Mouse (Mus musculus) ES-E14 (cell line): ENCODE measurements at regions not wholly inside any gene's neighbourhood (a gene's known extent, or its start where the extent isn't known, plus 50 kb on each side); places are given as distances from the start of the nearest gene placed in this dataset.

ENCODE experiments used
- DNase-seq: peaks from one replicate; pipeline ENCODE4 v3.0.0-alpha.2; 2013; ENCODE audit warnings: low read depth, low spot score
- H3K27ac ChIP-seq: 2 replicates; pipeline ENCODE4 v1.5.1; 2012; ENCODE audit warnings: low read depth, mild to moderate bottlenecking, low read length, moderate library complexity, mixed read lengths; ENCODE audit not compliant: poor library complexity, insufficient read depth, severe bottlenecking
- H3K36me3 ChIP-seq: 2 replicates; pipeline ENCODE4 v1.6.1; 2012; ENCODE audit warnings: mild to moderate bottlenecking, low read length, moderate library complexity, mixed read lengths; ENCODE audit not compliant: control insufficient read depth, poor library complexity, insufficient read depth, severe bottlenecking
- H3K4me1 ChIP-seq, 2 experiments: fragments of 150-350 bp in 1 of 2; sonication (generic) in 1 of 2; 2 replicates each; pipeline ENCODE4 v1.6.1; 2012; ENCODE audit warnings: low read length in 2 of 2, mild to moderate bottlenecking in 1 of 2, mixed read lengths in 1 of 2; ENCODE audit not compliant: control insufficient read depth in 2 of 2, insufficient read depth in 2 of 2, poor library complexity in 1 of 2
- H3K4me3 ChIP-seq, 2 experiments: fragments of 150-350 bp in 1 of 2; sonication (generic) in 1 of 2; 2 replicates each; pipeline ENCODE4 v1.5.1; 2012; ENCODE audit warnings: low read length in 2 of 2, low read depth in 1 of 2, mild to moderate bottlenecking in 1 of 2, mixed read lengths in 1 of 2; ENCODE audit not compliant: insufficient read depth in 1 of 2, poor library complexity in 1 of 2, severe bottlenecking in 1 of 2
- H3K9ac ChIP-seq: 2 replicates; pipeline ENCODE4 v1.6.1; 2012; ENCODE audit warnings: low read depth, mild to moderate bottlenecking, low read length, mixed read lengths; ENCODE audit not compliant: poor library complexity, insufficient read depth, severe bottlenecking
- H3K9me3 ChIP-seq: fragments of 150-350 bp; sonication (generic); 2 replicates; pipeline ENCODE4 v1.6.1; 2012; ENCODE audit warnings: low read depth, mild to moderate bottlenecking, low read length; ENCODE audit not compliant: control insufficient read depth, insufficient read depth
- CHD2 ChIP-seq: IDR thresholded peaks from 2 replicates; pipeline ENCODE4 v1.6.1; 2014; ENCODE audit warnings: mild to moderate bottlenecking, low read depth, low read length, inconsistent platforms
- HCFC1 ChIP-seq: IDR thresholded peaks from 2 replicates; pipeline ENCODE4 v1.6.1; 2012; ENCODE audit warnings: low read length, inconsistent platforms, borderline replicate concordance; ENCODE audit not compliant: insufficient read depth
- MAFK ChIP-seq: IDR thresholded peaks from 2 replicates; pipeline ENCODE4 v1.6.1; 2014; ENCODE audit warnings: mild to moderate bottlenecking, low read depth, low read length, inconsistent platforms; ENCODE audit not compliant: insufficient read depth
- ZC3H11A ChIP-seq: IDR thresholded peaks from 2 replicates; pipeline ENCODE4 v1.6.1; 2012; ENCODE audit warnings: low read depth, mild to moderate bottlenecking, inconsistent platforms, low read length, borderline replicate concordance
- ZNF384 ChIP-seq: IDR thresholded peaks from 2 replicates; pipeline ENCODE4 v1.6.1; 2012; ENCODE audit warnings: low read depth, low read length, inconsistent platforms
- in situ Hi-C, 2 experiments: fragments of 600-800 bp; cut with MboI; formaldehyde crosslinking; loops; one replicate each; pipeline ENCODE4 v1.15.1; 2025; ENCODE audit warnings: low sequenced_read_pairs in 2 of 2, inconsistent platforms in 1 of 2; ENCODE audit not compliant: unreplicated experiment in 2 of 2

DNA sequence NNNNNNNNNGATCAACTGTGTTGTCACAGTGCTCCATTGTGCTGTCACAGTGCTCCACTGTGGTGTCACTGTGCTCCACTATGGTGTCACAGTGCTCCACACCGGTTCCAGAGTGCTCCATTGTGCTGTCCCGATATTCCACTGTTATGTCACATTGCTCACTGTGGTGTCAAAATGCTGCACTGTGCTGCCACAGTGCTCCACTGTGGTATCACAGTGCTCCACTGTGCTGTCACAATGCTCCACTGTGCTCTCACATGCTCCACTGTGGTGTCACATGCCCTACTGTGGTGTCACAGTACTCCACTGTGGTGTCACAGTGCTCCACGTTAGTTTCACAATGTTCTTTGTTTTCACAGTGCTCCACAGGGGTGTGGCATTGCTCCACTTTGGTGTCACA is 359.3 kb upstream of the Olfr161 start:
- Histone ChIP-seq H3K36me3 (no peaks in the 10 kb centered on the region), H3K4me1 (no peaks in the 10 kb centered on the region), H3K4me3 (no peak overlapping the region), H3K27ac (no peak overlapping the region), H3K9me3 (no peaks in the 10 kb centered on the region), H3K9ac (no peak overlapping the region)
- no peak for DNase-seq
- in situ Hi-C loops: no loop called here
- no peak for TF ChIP-seq MAFK
- no peak for TF ChIP-seq CHD2
- TF ChIP-seq ZNF384: no peak
- TF ChIP-seq ZC3H11A: no peak
- TF ChIP-seq HCFC1: no peak

DNA sequence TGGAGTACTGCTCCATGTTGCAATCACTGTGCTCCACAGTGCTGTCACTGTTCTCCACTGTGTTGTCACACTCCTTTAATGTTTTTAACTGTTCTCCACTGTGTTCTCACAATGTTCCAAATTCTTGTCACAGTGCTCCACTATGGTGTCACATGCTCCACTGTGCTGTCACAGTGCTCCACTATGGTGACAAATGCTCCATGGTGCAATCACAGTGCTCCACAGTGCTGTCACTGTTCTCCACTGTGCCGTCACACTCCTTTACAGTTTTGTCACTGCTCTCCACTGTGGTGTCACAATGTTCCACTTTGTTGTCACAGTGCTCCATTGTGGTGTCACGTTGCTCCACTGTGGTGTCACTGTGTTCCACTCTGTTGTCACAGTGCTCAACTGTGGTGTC is 358.2 kb upstream of the Olfr161 start:
- Histone ChIP-seq H3K9me3 (no peaks in the 10 kb centered on the region), H3K4me3 (no peak overlapping the region), H3K9ac (no peak overlapping the region), H3K4me1 (no peaks in the 10 kb centered on the region), H3K27ac (no peak overlapping the region), H3K36me3 (no peaks in the 10 kb centered on the region)
- in situ Hi-C loops: no loop called here
- DNase-seq: no peak
- no peak for TF ChIP-seq ZNF384
- TF ChIP-seq ZC3H11A: no peak
- no peak for TF ChIP-seq CHD2
- TF ChIP-seq MAFK: no peak
- no peak for TF ChIP-seq HCFC1

DNA sequence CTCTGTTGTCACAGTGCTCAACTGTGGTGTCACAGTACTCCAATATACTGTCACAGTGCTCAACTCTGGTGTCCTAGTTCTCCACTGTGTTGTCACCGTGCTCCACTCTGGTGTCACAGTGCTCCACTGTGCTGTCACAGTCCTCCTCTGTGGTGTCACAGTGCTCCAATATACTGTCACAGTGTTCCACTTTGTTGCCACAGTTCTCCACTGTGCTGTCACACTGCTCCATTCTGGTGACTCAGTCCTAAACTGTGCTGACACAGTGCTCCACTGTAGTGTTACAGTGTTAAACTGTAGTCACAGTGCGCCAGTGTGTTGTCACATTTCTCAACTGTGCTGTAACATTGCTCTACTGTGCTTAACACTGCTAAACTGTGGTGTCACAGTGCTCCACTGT is 356.8 kb upstream of the Olfr161 start:
- H3K36me3 ChIP-seq: no peaks in the 10 kb centered on the region
- no peak overlapping the region for H3K27ac ChIP-seq
- TF ChIP-seq MAFK (no peak), CHD2 (no peak), ZNF384 (no peak), ZC3H11A (no peak), HCFC1 (no peak)
- no peaks in the 10 kb centered on the region for H3K9me3 ChIP-seq
- H3K9ac ChIP-seq: no peak overlapping the region
- H3K4me3 ChIP-seq: no peak overlapping the region
- DNase-seq: no peak
- in situ Hi-C loops: no loop called here
- no peaks in the 10 kb centered on the region for H3K4me1 ChIP-seq

DNA sequence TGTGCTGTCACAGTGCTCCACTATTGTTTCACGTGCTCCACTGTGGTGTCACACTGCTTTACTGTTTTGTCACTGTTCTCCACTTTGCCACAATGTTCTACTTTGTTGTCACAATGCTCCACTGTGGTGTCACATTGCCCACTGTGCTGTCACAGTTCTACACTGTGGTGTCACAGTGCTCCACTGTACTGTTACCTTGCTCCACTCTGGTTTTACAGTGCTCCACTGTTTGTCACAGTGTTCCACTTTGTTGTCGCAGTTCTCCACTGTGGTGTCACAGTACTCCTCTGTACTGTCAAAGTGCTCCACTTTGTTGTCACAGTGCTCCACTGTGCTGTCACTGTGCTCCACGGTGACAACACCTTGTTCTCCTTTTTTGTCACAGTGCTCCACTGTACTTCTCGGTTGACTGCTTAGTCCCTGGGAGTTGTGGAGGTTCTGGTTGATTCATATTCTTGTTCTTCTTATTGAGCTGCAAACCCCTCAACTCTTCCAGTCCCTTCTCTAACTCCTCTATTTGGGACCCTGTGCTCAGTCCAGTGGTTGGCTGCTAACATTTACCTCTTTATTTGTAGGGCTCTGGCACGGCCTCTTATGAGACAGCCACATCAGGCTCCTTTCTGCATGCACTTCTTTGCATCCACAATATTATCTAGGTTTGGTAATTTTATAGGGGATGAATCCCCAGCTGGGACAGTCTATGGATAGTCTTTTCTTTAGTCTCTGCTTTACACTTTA is 349.7 kb upstream of the Olfr161 start:
- H3K9me3 ChIP-seq: no peaks in the 10 kb centered on the region
- TF ChIP-seq ZNF384 (no peak), CHD2 (no peak), HCFC1 (no peak), MAFK (no peak), ZC3H11A (no peak)
- H3K4me1 ChIP-seq: no peaks in the 10 kb centered on the region
- H3K4me3 ChIP-seq: no peak overlapping the region
- in situ Hi-C loops: no loop called here
- H3K9ac ChIP-seq: no peak overlapping the region
- no peak for DNase-seq
- no peak overlapping the region for H3K27ac ChIP-seq
- H3K36me3 ChIP-seq: no peaks in the 10 kb centered on the region

DNA sequence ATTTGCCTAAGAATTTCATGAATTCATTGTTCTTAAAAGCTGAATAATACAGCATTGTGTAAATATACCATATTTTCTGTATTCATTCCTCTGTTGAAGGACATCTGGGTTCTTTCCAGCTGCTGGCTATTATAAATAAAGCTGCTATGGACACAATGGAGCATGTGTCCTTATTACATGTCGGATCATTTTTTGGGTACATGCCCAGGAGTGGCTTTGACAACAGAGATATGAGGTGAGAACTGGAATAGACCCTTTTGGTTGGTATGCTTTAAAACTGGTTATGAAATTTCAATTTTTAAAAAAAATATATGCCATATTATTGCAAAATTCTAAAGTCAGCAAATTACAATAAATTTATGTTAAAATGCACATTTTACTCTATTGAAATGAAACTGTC is 348.9 kb upstream of the Olfr161 start:
- no peaks in the 10 kb centered on the region for H3K9me3 ChIP-seq
- no peak for TF ChIP-seq ZC3H11A
- no peak for TF ChIP-seq HCFC1
- TF ChIP-seq CHD2: no peak
- no peak for TF ChIP-seq ZNF384
- TF ChIP-seq MAFK: no peak
- no peak overlapping the region for H3K27ac ChIP-seq
- no peaks in the 10 kb centered on the region for H3K4me1 ChIP-seq
- no peak for DNase-seq
- in situ Hi-C loops: no loop called here
- no peak overlapping the region for H3K4me3 ChIP-seq
- no peak overlapping the region for H3K9ac ChIP-seq
- H3K36me3 ChIP-seq: no peaks in the 10 kb centered on the region
